Comparison of ENCODE assay signal across 9 mouse cellular contexts in genomic region chr4:9780179-9780578, GRCm38 (mm10).
DNase-seq lines count a peak whose midpoint lies in the region; ATAC-seq and TF ChIP-seq lines count a peak whose summit lies in the region.
"Had no signal": no experiment of that assay in that cellular context is flagged by ENCODE, and none has a peak within 500 bp of the region (broad histone marks: within the 10 kb centered on the region; RNA-seq: fewer than 3 reads in every experiment).

No protein-coding gene starts in this region.

- WGBS in kidney, postnatal 0 days, result 36% methylated on average over 9 of the region's 9 CpGs
- 32% methylated on average over 9 of the region's 9 CpGs for WGBS in liver, embryonic 13.5 days (ENCODE audit: insufficient replicate concordance)

- no peak for ATAC-seq in kidney, postnatal 0 days (replicated peaks; ENCODE audit: low FRiP score, low read depth)
- no peak for ATAC-seq in liver, embryonic 13.5 days (ENCODE audit: low read depth)

- H3K4me3 ChIP-seq in cortical plate, adult 2 months (ENCODE audit: insufficient read depth, low read length), result no peak overlapping the region
- no peak overlapping the region for H3K4me3 ChIP-seq in kidney, postnatal 0 days (replicated peaks; ENCODE audit: low read depth, low read length)
- H3K4me3 ChIP-seq in liver, embryonic 13.5 days (replicated peaks), result no peak overlapping the region
- H3K4me3 ChIP-seq: erythroblast, embryonic 14.5 days had no signal

- H3K27ac ChIP-seq in cortical plate, adult 2 months (ENCODE audit: insufficient read depth, low read length), result no peak overlapping the region
- no peak overlapping the region for H3K27ac ChIP-seq in kidney, postnatal 0 days
- no peak overlapping the region for H3K27ac ChIP-seq in liver, embryonic 13.5 days

- intact Hi-C loops in gastrocnemius, postnatal 14 days (cut with DNase I; ENCODE audit: low total_unique reads), result no loop called here

- no peaks in the 10 kb centered on the region for H3K9me3 ChIP-seq in kidney, postnatal 0 days (replicated peaks; ENCODE audit: low read length)
- H3K9me3 ChIP-seq in liver, embryonic 13.5 days (replicated peaks), result no peaks in the 10 kb centered on the region

- no peak overlapping the region for H3K9ac ChIP-seq in kidney, postnatal 0 days (ENCODE audit: low read depth, low read length)
- H3K9ac ChIP-seq in liver, embryonic 13.5 days, result no peak overlapping the region

- H3K36me3 ChIP-seq in kidney, postnatal 0 days (ENCODE audit: insufficient read depth, low read length), result no peaks in the 10 kb centered on the region
- H3K36me3 ChIP-seq in liver, embryonic 13.5 days, result no peaks in the 10 kb centered on the region

- no peaks in the 10 kb centered on the region for H3K4me1 ChIP-seq in cortical plate, adult 2 months (ENCODE audit: control insufficient read depth, insufficient read depth, low read length)
- H3K4me1 ChIP-seq in kidney, postnatal 0 days (replicated peaks; ENCODE audit: insufficient read depth, low read length), result no peaks in the 10 kb centered on the region
- no peaks in the 10 kb centered on the region for H3K4me1 ChIP-seq in liver, embryonic 13.5 days (replicated peaks)

- TF ChIP-seq POLR2A in cortical plate, adult 2 months (IDR thresholded peaks at IDR 0.05; ENCODE audit: extremely low read depth, insufficient read depth, low read length), result no peak

- H3K27me3 ChIP-seq in kidney, postnatal 0 days (ENCODE audit: insufficient read depth, low read length), result no peaks in the 10 kb centered on the region
- H3K27me3 ChIP-seq in liver, embryonic 13.5 days, result no peaks in the 10 kb centered on the region

- TF ChIP-seq CTCF in cortical plate, adult 2 months (IDR thresholded peaks at IDR 0.05; ENCODE audit: extremely low read depth, insufficient read depth, low read length), result peak; percentile 55
- peak; percentile 78 for TF ChIP-seq CTCF in kidney, postnatal 0 days (IDR thresholded peaks at IDR 0.05; ENCODE audit: low read depth)

- DNase-seq in 416B (ENCODE audit: low read depth) (peak; percentile 63), ZHBTc4 (ENCODE audit: low read depth, low spot score) (peak; percentile 79)
- DNase-seq in gastrocnemius, postnatal 14 days, result peak; percentile 70
- DNase-seq in kidney, postnatal 0 days (ENCODE audit: low spot score), result peak; percentile 73
- DNase-seq in liver, embryonic 13.5 days, result peak; percentile 26
- peak; percentile 40 for DNase-seq in ovary, postnatal 14 days (ENCODE audit: low spot score)
- peak; percentile 31 to 40 for DNase-seq in urinary bladder, adult 18-20 months (ENCODE audit: low spot score in 2 of 2)

- no peak overlapping the region for H3K4me2 ChIP-seq in kidney, postnatal 0 days (ENCODE audit: low read length)
- no peak overlapping the region for H3K4me2 ChIP-seq in liver, embryonic 13.5 days

Comparison
In these comparisons a context has a peak if more than half of its experiments do, and no peak if none do; other contexts are left out.
1. DNase-seq: peak in every context shown above with its lines; median percentile 79 in ZHBTc4; 73 in kidney, postnatal 0 days; 70 in gastrocnemius, postnatal 14 days; 63 in 416B; 40 in ovary, postnatal 14 days; 36 in urinary bladder, adult 18-20 months; 26 in liver, embryonic 13.5 days.